Comparison of ENCODE assay signal across 10 mouse cellular contexts in genomic region chr4:41522788-41523187, GRCm38 (mm10). TPM values are rescaled to one million over a fixed set of nuclear protein-coding genes. Genes with fewer than 3 reads are reported as not detected.
A peak's percentile ranks its signal among the peaks of the same experiment; 100 is the strongest.
DNase-seq lines count a peak whose midpoint lies in the region; ATAC-seq and TF ChIP-seq lines count a peak whose summit lies in the region.
"Had no signal": no experiment of that assay in that cellular context is flagged by ENCODE, and none has a peak within 500 bp of the region (broad histone marks: within the 10 kb centered on the region; RNA-seq: fewer than 3 reads in every experiment).

No protein-coding gene starts in this region.

- no peak for ATAC-seq in liver, embryonic 14.5 days (ENCODE audit: insufficient read depth)
- no peak for ATAC-seq in intestine, embryonic 15.5 days

- H3K4me2 ChIP-seq in liver, embryonic 14.5 days (ENCODE audit: low read depth), result no peak overlapping the region
- no peak overlapping the region for H3K4me2 ChIP-seq in intestine, embryonic 15.5 days (replicated peaks)
- H3K4me2 ChIP-seq: hindbrain, embryonic 15.5 days had no signal

- no peaks in the 10 kb centered on the region for H3K27me3 ChIP-seq in liver, embryonic 14.5 days (ENCODE audit: control insufficient read depth, insufficient read depth, low read length)
- no peaks in the 10 kb centered on the region for H3K27me3 ChIP-seq in intestine, embryonic 15.5 days (replicated peaks)
- H3K27me3 ChIP-seq: hindbrain, embryonic 15.5 days had no signal

- TF ChIP-seq CTCF in gastrocnemius, adult 2 months (IDR thresholded peaks at IDR 0.05), result peak; percentile 85
- peak; percentile 71 for TF ChIP-seq CTCF in liver, embryonic 14.5 days (IDR thresholded peaks at IDR 0.05; ENCODE audit: low read depth)

- DNase-seq in gastrocnemius, adult 2 months, result peak; percentile 47
- no peak for DNase-seq in gastrocnemius, postnatal 14 days
- DNase-seq in right cerebral cortex, adult 18-20 months, result peak; percentile 57
- DNase-seq in right cerebral cortex, postnatal 25 days, result no peak
- DNase-seq in cerebellum, postnatal 25 days, result peak; percentile 48 to 74
- no peak for DNase-seq in liver, embryonic 14.5 days (ENCODE audit: low read depth in 3 of 3, low spot score in 3 of 3)
- peak; percentile 49 for DNase-seq in thymus, postnatal 4 days

- no peaks in the 10 kb centered on the region for H3K4me1 ChIP-seq in liver, embryonic 14.5 days (replicated peaks; ENCODE audit: control insufficient read depth in 2 of 2, insufficient read depth in 2 of 2, low read length in 1 of 2)
- H3K4me1 ChIP-seq in intestine, embryonic 15.5 days (replicated peaks), result peaks cover 6% of the 10 kb centered on the region; the same call in 1 of the 2 replicates
- H3K4me1 ChIP-seq: megakaryocyte, embryonic 14.5 days had no signal

- intact Hi-C loops in gastrocnemius, adult 2 months (cut with DNase I), result loop anchor here (5.0 to 10.0 kb wide), 2 partner anchors 92 to 185 kb away; no protein-coding TSS in a partner anchor
- intact Hi-C loops in gastrocnemius, postnatal 14 days (cut with DNase I; ENCODE audit: low total_unique reads), result loop anchor here (10.0 kb wide), 1 partner anchor 92 kb away; no protein-coding TSS in a partner anchor

- no peak overlapping the region for H3K9ac ChIP-seq in liver, embryonic 14.5 days (replicated peaks)
- no peak overlapping the region for H3K9ac ChIP-seq in intestine, embryonic 15.5 days
- H3K9ac ChIP-seq: hindbrain, embryonic 15.5 days had no signal

- no peaks in the 10 kb centered on the region for H3K9me3 ChIP-seq in liver, embryonic 14.5 days (ENCODE audit: control insufficient read depth, low read length)
- no peaks in the 10 kb centered on the region for H3K9me3 ChIP-seq in intestine, embryonic 15.5 days
- H3K9me3 ChIP-seq: hindbrain, embryonic 15.5 days; megakaryocyte, embryonic 14.5 days had no signal

- H3K4me3 ChIP-seq in gastrocnemius, adult 2 months, result no peak overlapping the region
- no peak overlapping the region for H3K4me3 ChIP-seq in liver, embryonic 14.5 days (ENCODE audit: insufficient read depth in 1 of 2, low read depth in 2 of 2, low read length in 2 of 2)
- no peak overlapping the region for H3K4me3 ChIP-seq in intestine, embryonic 15.5 days (replicated peaks)
- H3K4me3 ChIP-seq: hindbrain, embryonic 15.5 days; megakaryocyte, embryonic 14.5 days had no signal

- no peak for TF ChIP-seq EP300 in liver, embryonic 14.5 days (IDR thresholded peaks at IDR 0.05; ENCODE audit: low read depth)

- no peak overlapping the region for H3K27ac ChIP-seq in gastrocnemius, adult 2 months
- no peak overlapping the region for H3K27ac ChIP-seq in liver, embryonic 14.5 days
- H3K27ac ChIP-seq in intestine, embryonic 15.5 days, result no peak overlapping the region
- H3K27ac ChIP-seq: hindbrain, embryonic 15.5 days had no signal

- H3K36me3 ChIP-seq in liver, embryonic 14.5 days (replicated peaks; ENCODE audit: control insufficient read depth, insufficient read depth, low read depth), result no peaks in the 10 kb centered on the region
- no peaks in the 10 kb centered on the region for H3K36me3 ChIP-seq in intestine, embryonic 15.5 days

- 29% methylated on average over 5 of the region's 5 CpGs for WGBS in liver, embryonic 14.5 days (ENCODE audit: insufficient replicate concordance)
- 52% methylated on average over 5 of the region's 5 CpGs for WGBS in intestine, embryonic 15.5 days

RNA-seq across cellular contexts. Expression of gene 1110017D15Rik, which starts 5.7 kb away (rescaled TPM):
- under 1 TPM in 1 of 2 experiments, not detected in 1; 0.67 TPM for total RNA-seq in gastrocnemius, adult 2 months (2021)
- under 1 TPM in 1 of 2 experiments, not detected in 1; 0.37 TPM for total RNA-seq in gastrocnemius, postnatal 14 days (2021)
- polyA plus RNA-seq in liver, embryonic 14.5 days (2012; rRNA removed), result not detected in 2 replicates
- not detected in 2 replicates for polyA plus RNA-seq in liver, embryonic 14.5 days (2014; fragmentation: Nextera tagmentation; extraction: Ambion mirVana)
- polyA plus RNA-seq in intestine, embryonic 15.5 days (2015; fragmentation: Nextera tagmentation; extraction: Ambion mirVana), result 0.28 and 0.55 TPM in 2 replicates

RNA-seq across cellular contexts. Expression of gene AI464131, which starts 19.9 kb away (rescaled TPM):
- total RNA-seq in gastrocnemius, adult 2 months (2021), result 10 to 100 TPM; 75.0 to 87.5 TPM
- total RNA-seq in gastrocnemius, postnatal 14 days (2021), result 10 to 100 TPM; 60.1 to 60.8 TPM
- 0.39 and 0.44 TPM in 2 replicates for polyA plus RNA-seq in liver, embryonic 14.5 days (2012; rRNA removed)
- 0.33 and 0.62 TPM in 2 replicates for polyA plus RNA-seq in liver, embryonic 14.5 days (2014; fragmentation: Nextera tagmentation; extraction: Ambion mirVana)
- 8.1 and 9.4 TPM in 2 replicates for polyA plus RNA-seq in intestine, embryonic 15.5 days (2015; fragmentation: Nextera tagmentation; extraction: Ambion mirVana)

RNA-seq across cellular contexts. Expression of gene Fam219a, which starts 46.5 kb away (rescaled TPM):
- 10 to 100 TPM; 18.0 to 24.3 TPM for total RNA-seq in gastrocnemius, adult 2 months (2021)
- total RNA-seq in gastrocnemius, postnatal 14 days (2021), result 10 to 100 TPM; 16.2 to 17.1 TPM
- polyA plus RNA-seq in liver, embryonic 14.5 days (2012; rRNA removed), result 1.8 TPM in 2 replicates
- polyA plus RNA-seq in liver, embryonic 14.5 days (2014; fragmentation: Nextera tagmentation; extraction: Ambion mirVana), result 0.38 and 0.58 TPM in 2 replicates
- polyA plus RNA-seq in intestine, embryonic 15.5 days (2015; fragmentation: Nextera tagmentation; extraction: Ambion mirVana), result 2.3 TPM in 2 replicates

RNA-seq across cellular contexts. Expression of gene Dnaic1, which starts 46.8 kb away (rescaled TPM):
- total RNA-seq in gastrocnemius, adult 2 months (2021), result under 1 TPM; 0.56 to 0.59 TPM
- under 1 TPM; 0.47 to 0.58 TPM for total RNA-seq in gastrocnemius, postnatal 14 days (2021)
- 1.3 and 1.9 TPM in 2 replicates for polyA plus RNA-seq in liver, embryonic 14.5 days (2012; rRNA removed)
- 2.1 and 2.6 TPM in 2 replicates for polyA plus RNA-seq in liver, embryonic 14.5 days (2014; fragmentation: Nextera tagmentation; extraction: Ambion mirVana)
- 5.6 and 5.8 TPM in 2 replicates for polyA plus RNA-seq in intestine, embryonic 15.5 days (2015; fragmentation: Nextera tagmentation; extraction: Ambion mirVana)

RNA-seq across cellular contexts. Expression of gene Nudt2, which starts 57.8 kb away (rescaled TPM):
- 10 to 100 TPM; 22.7 to 27.6 TPM for total RNA-seq in gastrocnemius, adult 2 months (2021)
- 10 to 100 TPM; 20.8 to 22.4 TPM for total RNA-seq in gastrocnemius, postnatal 14 days (2021)
- polyA plus RNA-seq in liver, embryonic 14.5 days (2012; rRNA removed), result 7.6 and 13.3 TPM in 2 replicates
- 22.4 and 22.5 TPM in 2 replicates for polyA plus RNA-seq in liver, embryonic 14.5 days (2014; fragmentation: Nextera tagmentation; extraction: Ambion mirVana)
- 61.4 and 62.3 TPM in 2 replicates for polyA plus RNA-seq in intestine, embryonic 15.5 days (2015; fragmentation: Nextera tagmentation; extraction: Ambion mirVana)

Comparison
In these comparisons a context has a peak if more than half of its experiments do, and no peak if none do; other contexts are left out.
1. DNase-seq: peak in gastrocnemius, adult 2 months (single experiment), right cerebral cortex, adult 18-20 months (single experiment), cerebellum, postnatal 25 days (2 of 2) and thymus, postnatal 4 days (single experiment); none in gastrocnemius, postnatal 14 days (single experiment), right cerebral cortex, postnatal 25 days (single experiment) and liver, embryonic 14.5 days (0 of 3).